Mouse (Mus musculus) CD4-positive, CD25-positive, alpha-beta regulatory T cell, adult 2 months (primary cell): Measurements from ENCODE around the gene Lgr6.

Source experiments
- DNase-seq: peaks from one replicate; pipeline ENCODE4 v3.0.0-alpha.2; 2012; ENCODE audit warnings: low read depth, low spot score

The Lgr6 gene

DNA sequence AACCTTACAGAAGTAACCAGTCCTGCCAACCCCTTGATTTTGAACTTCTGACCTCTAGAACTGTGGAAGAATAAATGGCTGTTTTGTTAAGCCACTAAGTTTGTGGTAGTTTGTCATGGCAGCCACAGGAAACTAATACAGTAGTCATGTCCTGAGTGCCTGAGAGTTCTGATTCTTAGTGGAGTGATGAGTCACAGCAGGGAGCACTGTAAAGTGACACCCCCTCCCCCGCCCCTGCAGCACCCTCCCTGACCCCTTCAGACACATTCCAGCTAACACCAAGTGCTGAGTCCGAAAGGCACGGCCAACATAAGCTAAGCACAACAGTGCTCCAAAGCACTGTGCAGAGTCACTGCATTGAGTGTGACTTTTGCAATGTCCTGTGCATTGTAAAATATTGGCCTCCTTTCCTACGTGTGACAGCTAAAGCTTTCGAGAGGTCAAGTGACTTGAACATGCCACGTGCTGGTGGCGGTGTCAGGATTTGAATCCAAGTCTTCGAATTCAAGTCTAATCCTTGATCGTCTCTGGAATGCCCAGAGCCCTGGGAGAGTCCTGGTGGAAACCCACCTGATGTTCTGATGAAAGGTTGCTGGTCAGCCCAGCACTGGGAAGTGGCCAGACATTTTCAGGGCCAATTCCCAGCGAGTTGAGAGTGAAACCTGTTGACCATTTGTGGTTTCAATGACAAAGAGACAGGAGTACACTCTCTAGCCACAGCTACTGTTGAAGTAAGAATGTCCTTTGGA is 88.0 kb downstream of the Lgr6 start:
- DNase-seq, result no peak

DNA sequence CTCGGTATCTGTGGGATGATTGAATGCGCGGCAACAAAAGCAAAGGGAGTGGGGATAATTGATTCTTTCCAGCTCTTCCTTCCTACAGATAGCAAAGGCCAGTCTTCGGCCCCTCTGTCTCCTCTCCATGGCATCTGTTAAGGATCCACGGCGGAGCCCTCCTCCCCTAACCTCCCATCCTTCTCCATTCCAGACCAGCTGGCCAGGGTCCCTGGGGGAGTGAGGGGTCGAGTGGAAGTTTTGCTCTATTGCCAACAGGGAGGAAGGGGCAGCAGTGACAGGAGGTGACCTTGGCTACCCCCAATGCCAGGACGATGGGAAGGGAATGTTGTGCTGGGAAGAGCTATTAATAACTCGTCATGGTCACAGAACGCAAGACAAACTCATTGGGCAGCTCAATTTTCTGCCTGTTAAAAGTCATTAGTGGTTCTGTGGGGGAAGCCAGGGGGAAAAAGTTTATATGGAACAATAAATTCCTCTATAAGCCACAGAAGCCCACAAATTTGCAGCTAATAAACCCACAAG is 90.1 kb downstream of the Lgr6 start:
- DNase-seq, result no peak

DNA sequence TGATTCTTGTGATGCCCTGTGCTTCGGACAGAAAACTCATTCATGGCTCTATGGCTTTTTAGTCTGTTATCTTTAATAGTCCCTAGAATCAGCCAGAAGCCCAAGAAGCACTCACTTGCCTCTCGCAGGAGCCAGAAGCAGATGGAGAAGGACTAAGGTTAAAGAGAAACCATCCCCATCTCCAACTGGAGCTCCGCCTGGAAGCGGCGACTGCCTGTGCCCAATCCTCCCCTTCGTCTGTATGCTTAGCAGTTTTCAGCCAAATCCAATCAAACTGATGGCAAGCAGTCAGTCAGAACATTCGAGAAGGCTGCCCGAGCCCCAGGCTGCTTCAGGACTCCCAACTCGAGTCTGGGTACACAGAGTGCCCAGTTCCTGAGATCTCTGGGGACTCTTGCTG is 92.6 kb downstream of the Lgr6 start:
- no peak for DNase-seq

DNA sequence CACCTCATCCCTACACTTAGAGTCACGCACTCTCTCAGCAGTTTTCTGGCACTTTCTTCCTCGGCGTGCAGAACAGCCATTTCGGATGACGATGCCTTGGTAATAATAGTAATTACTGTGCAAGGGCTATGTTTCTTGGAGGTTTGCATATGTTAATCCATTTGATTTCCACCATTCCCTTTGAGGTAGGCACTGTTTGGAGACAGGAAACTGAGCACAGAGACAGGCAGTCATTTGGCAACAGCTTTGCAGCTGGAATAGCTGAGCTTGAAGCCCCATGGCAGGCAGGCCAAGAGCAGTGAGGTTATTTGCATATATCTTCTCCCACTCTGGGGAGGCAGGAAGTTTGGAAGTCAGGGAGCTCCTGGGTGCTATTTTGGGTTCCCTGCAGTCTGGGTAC is 93.2 kb downstream of the Lgr6 start:
- DNase-seq, result no peak

DNA sequence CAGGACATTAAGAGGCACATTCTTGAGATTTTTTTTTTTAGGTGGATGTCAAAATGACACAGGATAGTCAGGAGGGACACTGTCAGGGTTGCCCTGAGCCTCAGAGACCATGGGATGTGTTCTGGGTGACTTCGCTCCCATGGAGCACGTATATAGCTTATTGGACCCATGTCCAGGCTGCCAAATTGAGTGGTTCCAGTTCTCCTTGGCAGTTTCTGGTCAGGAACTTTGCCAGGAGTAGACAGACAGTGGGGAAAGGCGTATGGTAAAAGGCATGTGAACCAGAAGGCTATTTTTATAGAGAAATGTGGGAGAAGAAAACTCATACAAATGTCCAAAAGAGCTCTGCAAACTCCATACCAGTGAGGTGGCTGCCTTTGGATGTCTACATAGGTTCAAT is 95.2 kb downstream of the Lgr6 start:
- no peak for DNase-seq

DNA sequence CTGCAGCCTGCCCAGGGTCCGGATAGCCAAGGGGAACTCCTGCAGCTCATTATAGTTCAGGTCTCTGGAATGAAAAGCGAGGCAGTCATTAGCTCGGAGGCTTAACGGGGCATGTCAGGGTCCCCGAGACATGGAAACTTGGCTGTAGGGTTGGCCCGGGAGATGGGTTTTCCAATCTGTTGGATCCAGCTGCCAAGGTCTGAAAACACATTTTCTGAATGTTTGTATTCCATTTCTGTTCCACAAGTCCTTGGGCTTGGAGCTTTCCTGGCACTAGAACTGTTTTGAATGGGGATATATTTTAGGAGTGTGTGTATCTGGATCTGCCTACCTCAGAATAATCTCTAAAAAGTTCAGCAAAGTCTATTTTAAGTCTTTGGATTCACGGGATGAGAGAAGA is 99.4 kb downstream of the Lgr6 start:
- no peak for DNase-seq

DNA sequence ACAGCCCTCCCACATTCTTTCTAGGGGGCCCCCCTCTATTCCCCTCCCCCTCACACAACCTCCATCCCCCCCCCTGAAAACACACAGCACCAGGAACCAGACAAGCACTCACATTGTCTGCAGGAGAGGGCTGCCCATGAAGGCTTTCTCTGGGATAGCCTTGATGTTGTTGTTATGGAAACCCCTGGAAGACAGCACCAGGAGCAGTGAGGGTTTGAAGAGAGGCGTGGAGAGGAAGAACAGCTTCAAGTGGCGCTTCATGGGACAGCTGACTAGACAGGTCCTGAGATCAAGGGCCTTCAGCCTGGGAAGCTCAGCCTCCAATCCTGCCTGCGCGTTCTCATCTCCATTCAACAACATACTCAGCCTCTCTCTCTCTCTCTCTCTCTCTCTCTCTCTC is 101.7 kb downstream of the Lgr6 start:
- DNase-seq, result no peak

DNA sequence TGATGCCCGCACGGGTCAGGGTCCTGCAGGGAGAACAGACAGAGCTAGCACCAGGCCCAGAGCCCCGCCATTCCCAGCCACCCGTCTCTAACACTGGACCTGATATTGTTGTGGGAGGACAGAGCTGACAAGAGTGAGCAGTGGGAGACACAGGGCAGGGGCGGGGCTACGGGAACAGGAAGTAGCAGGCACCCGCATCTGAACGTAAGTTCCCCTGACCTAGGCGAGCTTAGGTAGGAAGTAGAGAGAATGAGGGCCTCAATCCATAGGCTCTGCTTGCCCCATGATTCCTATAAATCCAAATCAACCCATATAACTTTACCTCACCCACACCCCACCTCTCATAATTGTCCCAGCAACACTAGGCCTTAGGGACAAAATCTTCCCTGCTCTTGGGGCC is 104.5 kb downstream of the Lgr6 start:
- peak; percentile 9 for DNase-seq

DNA sequence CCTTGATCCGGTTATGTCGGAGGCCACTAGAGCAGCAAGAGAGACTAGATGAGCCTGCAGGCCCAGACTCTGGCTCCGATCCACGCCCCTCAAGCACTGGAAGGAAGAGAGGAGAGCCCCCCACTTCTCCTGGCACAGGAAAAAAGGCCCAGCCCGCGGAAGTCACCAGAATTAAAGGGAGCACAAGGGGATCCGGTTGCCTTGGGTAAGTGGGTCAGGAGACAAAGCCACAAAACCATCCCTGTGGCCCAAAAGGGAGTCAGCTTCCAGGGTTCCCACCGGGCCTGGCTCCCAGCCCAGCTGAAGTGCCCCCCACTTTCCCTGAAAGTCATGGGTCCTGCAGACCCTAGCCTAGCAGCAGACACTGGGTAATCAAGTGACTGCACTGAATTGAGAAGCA is 106.8 kb downstream of the Lgr6 start:
- no peak for DNase-seq

DNA sequence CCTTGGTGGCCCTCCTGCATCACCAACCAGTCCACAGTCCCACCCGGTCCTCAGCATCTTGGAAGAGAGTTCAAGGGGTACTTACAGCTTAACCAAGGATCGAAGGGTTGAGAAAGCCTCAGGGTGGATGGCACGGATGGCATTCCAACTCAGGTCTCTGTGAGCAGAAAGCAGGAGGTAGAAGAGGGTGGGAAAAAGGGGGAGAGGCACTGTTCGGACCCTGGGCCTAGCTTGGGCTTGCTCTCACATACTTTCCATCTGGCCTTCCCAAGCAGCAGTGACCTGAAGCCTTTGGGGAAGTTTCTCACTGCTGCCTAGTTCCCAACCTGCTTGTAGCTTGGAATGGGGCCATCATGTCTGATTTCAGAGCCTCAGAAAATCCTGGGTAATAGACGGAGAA is 107.5 kb downstream of the Lgr6 start:
- DNase-seq, result no peak

DNA sequence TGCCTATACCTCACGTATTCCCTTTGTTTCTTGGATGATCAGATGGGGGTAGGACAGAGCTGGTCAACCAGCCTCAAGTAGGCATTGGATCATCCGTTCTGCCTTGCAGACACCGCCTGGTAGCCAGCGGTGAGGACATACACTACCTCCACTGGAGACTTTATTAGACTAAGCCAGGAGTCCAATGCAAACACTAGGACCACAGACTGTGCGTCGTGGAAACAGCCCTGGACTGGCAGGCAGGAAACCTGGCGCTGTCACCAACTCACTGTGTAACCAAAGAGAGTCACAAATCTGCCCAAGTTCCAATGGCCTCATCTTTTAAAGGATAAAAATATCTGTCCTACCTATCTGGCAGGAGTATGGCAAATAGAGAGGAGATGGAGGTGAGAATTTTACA is 108.6 kb downstream of the Lgr6 start:
- DNase-seq, result no peak

DNA sequence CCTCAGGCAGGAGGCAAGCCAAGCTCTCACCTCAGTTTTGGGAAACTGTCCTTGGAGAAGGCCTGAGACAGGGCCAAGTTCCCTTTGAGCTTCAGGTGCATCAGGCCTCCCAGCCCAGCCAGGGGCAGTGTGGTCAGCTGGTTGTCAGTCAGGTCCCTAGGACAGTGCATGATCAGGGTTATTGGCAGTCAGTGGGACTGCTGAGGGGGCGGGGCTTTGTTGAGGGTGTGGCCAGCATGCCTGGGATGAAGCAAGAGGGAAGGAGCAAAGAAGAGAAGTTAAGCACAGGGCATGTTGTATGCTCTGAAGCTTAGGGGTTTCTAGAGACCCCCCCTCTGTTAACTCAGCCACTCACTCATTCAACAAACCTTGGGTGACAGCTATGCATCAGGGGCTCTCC is 109.1 kb downstream of the Lgr6 start:
- no peak for DNase-seq

DNA sequence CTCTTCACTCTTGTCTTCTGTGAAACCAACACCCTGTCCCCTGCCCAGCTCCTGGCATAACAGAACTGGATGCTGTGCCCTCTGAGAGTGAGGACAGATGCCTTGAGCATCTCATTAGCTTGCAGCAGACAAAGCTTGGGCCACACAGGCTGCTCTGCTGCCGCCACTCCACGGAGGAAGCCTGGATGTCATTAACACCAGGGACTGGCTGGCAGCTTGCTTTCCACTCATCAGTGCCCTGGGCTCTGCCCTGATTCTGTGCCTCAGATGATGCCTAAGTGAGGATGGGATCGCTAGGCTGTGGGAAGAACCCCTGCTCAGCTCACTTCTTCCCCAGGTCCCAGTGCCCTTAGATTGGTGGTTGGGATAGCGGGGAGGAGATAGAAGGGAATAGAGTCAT is 109.6 kb downstream of the Lgr6 start:
- no peak for DNase-seq

DNA sequence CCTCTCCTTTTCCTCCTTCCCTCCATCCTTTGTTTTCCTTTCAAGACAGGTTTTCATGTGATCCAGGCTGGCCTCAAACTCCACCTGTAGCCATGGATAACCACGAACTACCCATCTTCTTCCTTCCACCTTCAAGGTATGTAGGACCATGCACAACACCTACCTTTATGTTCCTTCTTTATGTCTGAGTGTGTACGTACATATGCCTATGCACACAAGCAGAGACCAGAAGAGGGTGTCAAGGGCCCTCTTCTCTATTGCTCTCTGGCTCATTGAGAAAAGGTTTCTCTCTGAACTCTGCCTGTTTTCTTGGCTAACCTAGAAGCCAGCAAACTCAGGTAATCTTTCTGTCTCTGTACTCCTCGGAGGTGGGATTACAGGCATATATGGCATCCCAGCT is 110.3 kb downstream of the Lgr6 start:
- no peak for DNase-seq

DNA sequence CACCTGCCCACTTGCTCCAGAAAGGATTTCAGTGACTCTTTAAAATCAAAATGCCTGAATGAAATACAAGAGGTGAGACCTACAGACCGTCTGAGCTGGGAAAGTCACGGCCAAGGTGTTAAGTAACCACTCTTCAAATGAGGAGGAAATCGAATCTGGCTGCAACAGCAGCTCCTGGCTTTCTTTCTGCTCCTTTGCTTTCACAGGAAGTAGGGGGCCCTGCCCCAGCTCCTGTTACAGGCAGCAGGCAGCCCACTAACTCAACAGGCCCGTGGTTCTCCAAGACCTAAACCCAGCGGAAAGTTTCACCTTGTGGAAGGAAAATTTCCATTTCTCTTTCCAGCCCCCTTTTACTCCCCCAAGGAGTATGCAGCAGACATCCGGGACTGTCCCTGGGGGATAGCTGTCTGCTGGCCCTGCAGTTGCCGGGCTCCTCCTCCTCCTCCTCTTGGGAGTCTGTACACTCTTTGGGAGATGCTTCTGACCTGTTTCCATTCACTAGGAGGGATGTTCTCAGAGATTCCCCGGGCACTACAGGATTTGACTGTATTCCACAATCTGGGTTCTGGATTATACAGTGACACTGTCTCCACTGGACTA is 112.9 kb downstream of the Lgr6 start:
- DNase-seq, result no peak

DNA sequence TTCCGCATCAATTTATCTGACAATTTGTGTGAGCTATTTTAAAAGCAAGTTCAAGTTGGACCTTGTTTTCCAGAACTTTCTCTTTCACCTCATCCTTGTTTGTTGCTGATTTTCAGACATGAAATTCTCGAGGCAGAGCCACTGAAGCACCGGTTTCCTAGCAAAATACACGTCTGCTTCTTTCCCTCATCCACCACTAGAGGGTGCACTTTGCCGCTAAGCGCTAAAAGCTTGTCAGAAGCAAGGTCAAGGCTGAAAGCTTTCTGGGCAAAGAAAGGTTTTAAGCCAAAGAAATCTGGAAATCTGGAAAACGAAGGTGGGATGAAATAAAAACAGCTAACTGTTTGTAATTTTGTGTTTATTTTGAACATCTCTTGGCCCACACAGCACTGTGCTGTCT is 115.7 kb downstream of the Lgr6 start:
- DNase-seq, result peak; percentile 89

DNA sequence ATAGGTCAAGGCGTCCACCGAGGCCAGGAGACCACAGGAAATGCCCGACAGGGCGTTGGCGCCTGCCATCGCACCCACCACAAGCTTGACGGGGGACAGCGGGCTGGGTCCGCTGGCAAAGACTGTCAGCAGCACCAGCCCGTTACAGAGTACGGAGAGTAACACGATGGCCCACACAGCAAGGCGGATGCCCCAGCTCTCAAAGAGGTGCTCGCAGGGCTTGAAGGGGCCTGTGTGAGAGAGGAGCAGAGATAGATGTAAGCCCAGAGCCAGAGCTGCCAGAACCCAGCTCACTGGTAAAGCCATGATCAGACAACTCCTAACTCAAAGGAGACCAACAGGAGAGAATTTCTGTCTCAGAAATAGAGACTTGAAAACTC is 117.1 kb downstream of the Lgr6 start:
- peak; percentile 33 for DNase-seq

DNA sequence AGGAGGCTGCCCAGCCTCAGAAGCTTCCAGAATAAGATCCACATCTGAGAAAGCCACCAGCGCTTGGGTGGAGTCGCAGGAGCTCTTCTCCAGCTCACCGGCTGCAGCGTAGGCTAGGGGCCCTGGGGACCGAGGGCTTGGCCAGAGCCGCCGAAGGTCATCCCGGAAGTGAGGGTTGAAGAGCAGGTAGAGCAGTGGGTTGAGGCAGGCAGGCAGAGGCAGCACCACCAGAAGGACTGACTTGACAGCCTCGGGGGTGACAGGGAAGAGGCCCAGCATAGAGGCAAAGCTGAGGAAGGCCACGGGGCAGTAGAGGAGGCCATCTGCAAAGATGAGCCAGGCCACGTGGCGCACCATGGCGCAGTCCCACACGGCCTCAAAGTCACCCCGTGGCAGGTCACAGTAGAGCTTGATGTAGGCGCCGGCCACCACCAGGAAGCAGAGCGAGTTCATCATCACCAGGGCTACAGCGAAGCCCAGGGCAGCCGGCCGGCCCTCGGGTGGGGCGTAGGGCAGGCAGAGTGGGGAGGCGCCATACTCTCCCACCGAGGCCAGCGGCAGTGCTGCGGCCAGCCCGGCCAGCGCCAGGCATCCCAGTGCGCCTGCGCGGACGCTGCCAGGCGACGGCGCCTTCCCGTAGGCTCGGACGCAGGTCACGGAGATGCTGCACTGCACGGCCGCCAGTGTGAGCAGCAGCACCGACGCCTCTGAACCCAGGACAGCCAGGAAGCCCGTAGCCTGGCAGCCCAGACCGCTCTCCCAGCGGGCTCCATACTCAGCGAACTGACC is 117.7 kb downstream of the Lgr6 start:
- DNase-seq, result peak; percentile 60

DNA sequence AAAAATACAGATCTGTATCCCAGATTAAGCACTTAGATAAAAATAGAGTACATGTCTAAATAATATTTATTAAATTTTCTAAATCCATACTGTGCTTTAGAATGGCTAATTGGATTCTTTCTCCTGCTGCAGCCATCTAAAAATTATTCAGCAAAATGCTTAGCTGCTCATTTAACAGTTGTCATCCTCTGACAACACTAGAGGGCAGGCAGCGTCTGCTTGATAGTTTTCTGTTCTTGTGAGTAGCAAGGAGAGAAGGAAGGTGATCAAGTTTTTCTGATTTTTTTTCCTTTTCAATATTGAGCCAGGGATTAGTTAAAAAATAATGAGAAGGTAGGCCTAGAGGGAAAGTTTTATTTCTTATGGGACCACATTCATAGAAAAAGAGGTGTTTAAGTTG is 132.2 kb downstream of the Lgr6 start:
- peak; percentile 22 for DNase-seq

DNA sequence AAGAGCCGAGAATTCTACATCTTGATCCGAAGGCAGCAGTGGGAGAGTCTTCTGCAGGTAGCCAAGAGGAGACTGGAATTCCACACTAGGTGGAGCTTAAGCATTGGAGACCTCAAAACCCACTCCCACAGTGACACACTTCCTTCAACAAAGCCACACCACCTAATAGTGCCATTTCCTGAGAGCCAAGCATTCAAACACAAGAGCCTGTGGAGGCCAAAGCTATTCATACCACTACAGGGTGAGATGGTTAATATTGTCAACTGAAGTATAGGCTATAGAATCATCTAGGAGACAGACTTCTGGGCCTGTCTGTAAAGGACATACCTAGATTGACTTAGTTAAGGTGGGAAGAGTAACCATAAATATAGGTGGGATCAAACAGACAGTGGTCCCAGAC is 139.6 kb downstream of the Lgr6 start:
- no peak for DNase-seq

DNA sequence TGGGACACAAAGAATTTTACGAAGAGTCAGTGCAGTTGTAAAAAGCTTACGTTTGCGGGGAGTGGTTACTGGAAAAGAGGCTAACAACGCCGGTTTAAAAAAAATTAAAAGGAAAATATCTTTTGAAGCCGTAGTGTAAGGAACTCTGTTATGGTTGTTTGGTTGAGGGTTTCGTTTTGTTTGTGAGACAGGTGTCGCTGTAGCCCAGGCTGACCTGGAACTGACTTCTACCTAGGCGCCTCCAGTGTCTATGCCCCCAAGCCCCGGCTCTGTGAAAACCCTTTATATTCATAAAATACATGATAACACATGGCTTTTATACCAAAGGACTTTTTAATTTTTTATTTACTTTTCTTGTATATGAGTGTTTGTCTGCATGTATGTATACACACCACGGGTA is 142.3 kb downstream of the Lgr6 start:
- DNase-seq, result peak; percentile 75

DNA sequence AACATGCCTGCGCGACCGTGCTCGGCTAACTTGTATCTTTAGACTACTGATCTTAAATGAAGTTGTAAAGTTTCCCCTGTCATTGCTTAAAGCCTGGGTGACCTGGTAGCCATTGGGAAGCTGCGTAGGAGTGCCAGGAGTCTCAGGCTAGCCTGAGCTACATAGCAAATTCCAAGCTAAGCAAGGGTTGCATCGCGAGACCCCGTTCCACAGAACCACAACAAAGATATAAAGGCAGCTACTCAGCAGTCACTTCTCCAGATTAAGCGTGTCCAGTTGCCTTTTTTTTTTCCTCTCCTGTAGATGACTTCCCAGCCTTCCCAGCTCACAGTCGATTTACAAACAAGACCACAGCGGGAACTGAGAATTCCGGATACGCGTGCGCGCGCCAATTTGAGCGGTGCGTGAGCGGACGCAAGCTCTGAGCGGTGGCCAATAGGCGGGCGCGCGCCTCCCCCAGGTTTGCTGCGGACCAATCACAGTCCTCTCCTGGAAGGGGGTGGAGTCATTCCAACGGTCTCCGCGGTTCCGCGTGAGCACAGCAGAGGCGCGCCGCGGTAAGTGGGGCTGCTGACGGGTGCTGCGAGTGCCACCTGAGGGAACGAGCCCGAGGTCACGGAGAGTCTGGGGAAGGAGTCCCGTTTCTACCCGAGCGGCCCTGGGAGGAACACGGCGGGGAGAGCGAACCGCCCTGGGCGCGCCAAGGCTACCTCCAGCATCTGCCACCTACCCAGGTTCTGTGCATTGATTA is 142.8 kb downstream of the Lgr6 start, which contains the start of gene Ube2t:
Gene Ube2t (plus strand): TSS at position 513 of the 751 bp plus-strand sequence.
- peak; percentile 97 for DNase-seq
